Mouse (Mus musculus) liver, adult 10 weeks (tissue): ENCODE results near the gene Ptpn12. TPM values are rescaled to one million over a fixed set of nuclear protein-coding genes. Genes with fewer than 3 reads are reported as not detected.

Experiments used
- polyA plus RNA-seq: library from polyadenylated mRNA; stranded (reverse); fragments of 350-450 nt; fragmentation: Illumina TruSeq; extraction: RNeasy Lipid Tissue Mini Kit (QIAGEN cat#74804); gene quantifications from one replicate; pipeline ENCODE4 v1.2.3, GENCODE M21; 2014; ENCODE audit warnings: low read depth, low replicate concordance

Gene Ptpn12
- polyA plus RNA-seq: 65.5 TPM

DNA sequence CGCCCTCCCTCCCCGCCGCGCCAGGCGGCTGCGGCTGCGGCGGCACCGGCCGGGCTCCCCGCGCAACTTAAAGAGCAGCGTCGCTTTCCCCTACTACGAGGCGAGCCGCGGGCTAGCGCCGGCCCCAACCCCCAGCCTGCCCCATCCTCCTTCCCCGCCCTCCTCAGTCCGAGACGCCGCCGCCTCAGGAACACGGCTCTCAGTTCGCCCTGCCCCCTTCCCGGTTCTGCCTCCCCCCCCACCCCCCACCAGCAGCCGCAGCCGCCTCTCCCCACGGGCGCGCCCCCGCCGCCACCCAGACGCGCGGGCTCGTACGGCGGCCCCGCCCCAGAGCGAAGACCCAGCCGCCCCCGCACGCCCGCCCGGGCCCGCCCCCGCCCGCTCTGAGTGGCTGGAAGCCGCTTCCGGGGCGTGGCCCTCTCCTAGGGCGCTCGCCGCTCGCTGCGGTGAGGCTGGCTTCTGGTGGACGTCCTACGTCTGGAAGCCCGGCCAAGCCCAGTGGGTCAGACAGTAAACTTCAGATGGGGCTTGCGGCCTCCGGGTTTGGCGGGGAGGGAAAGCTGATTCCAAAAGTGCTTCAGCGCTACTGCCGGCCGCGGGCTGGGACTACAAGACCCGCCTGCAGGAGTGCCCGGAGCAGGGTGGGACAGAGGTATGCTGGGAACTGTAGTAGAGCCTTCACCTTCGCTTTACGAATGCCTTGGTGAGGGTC lies at the start of gene Ptpn12:
Gene Ptpn12, minus strand, starts transcription at position 92 of the 712 bp plus-strand sequence.

DNA sequence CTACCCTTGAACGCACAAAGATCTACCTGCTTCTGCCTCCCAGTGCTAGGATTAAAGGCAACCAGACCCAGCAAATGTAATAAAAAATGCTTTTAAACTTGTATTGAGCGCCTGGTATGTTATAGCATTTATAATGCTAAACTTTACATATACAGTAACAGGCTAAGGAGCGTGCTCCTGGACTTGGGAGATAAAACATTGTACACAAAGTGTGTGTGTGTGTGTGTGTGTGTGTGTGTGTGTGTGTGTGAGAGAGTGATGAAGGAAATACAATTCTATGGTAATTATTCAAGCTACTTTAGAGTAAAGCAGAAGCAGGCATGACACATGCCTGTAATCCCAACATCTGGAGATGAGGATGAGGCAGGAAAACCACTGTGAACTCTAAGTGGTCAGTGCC lies 99.4 kb downstream of the Ptpn12 start, which contains the start of gene Rsbn1l:
Gene Rsbn1l, minus strand, starts transcription at position 101 of the 400 bp plus-strand sequence.

Other genes with a start within 250 kb of the Ptpn12 start
- gene Phtf2, start 173.8 kb downstream of the Ptpn12 start, polyA plus RNA-seq: 9.6 TPM
- 23.2 TPM for gene Tmem60, start 173.7 kb downstream of the Ptpn12 start, polyA plus RNA-seq
- 14.2 TPM for gene Rsbn1l, start 99.5 kb downstream of the Ptpn12 start, polyA plus RNA-seq
- gene Gsap, start 130.3 kb upstream of the Ptpn12 start, polyA plus RNA-seq: 52.0 TPM